Mouse (Mus musculus) megakaryocyte-erythroid progenitor cell, adult 5-6 weeks (primary cell): ENCODE measurements around the gene Rcbtb2. TPM values are rescaled to one million over a fixed set of nuclear protein-coding genes. Genes with fewer than 3 reads are reported as not detected.

Source experiments
- ATAC-seq: replicated peaks from 2 replicates; pipeline ENCODE4 v1.8.0; 2016; ENCODE audit warnings: mild to moderate bottlenecking, inconsistent platforms; ENCODE audit not compliant: severe bottlenecking, poor library complexity, low FRiP score, low TSS enrichment
- total RNA-seq, 2 experiments: library from RNA; stranded (forward) in 1 of 2; stranded (reverse) in 1 of 2; fragments of 200-1000, 215-1000 nt in 1 of 2; fragments of >200 nt in 1 of 2; fragmentation: Nextera tagmentation in 1 of 2; gene quantifications; 2 replicates each; pipeline ENCODE4 v1.2.3; 2014 to 2017

Gene Rcbtb2
- total RNA-seq, 2 experiments from 2014 or later = 20.5 to 26.2 TPM

- ATAC-seq = peak; percentile 80
Measured at GRCm38 (mm10) chr14:73176266-73176665, 53.4 kb downstream of the Rcbtb2 start.

DNA sequence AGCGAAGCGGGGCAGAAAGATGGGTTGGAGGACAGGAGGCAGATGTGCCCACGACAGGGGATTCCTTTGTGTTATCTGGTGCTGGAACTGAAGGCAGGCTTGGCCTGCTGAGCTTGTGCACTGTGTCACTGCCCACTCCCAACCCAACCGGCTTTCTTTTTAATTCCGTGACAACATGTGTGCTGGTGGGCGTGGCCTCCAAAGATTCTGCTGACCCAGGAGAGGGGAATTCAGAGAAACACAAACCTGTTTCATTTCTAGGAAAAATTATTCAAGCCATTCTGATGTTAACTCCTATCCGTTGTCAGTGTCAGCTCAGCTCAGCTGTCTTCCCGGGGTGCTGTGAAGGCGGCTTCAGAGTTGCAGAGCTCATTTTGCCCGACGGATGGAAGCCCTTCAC is 55.1 kb downstream of the Rcbtb2 start:
- no peak for ATAC-seq

GRCm38 (mm10) chr14:73179221-73179681 is 56.4 kb downstream of the Rcbtb2 start:
- ATAC-seq = no peak

DNA sequence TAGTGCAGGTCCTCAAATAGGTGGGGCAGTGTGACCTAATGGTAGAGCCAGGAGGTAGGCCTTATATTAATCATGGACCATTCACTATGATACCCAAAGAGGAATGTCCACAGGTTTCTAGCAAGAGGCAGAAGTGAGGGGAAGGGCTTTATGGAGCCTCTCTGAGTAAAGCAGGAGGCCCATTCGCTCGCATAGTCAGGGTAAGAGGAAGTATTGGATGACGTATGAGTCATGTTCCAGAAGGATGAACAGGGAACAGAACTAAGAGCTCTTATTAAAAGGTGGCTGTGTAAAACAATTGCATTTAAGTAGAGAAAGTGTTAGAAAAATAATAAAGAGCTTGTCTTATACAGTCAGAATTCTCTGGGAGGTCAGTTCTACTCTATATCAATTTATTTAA is 57.8 kb downstream of the Rcbtb2 start:
- ATAC-seq = no peak

GRCm38 (mm10) chr14:73181144-73181543 is 58.3 kb downstream of the Rcbtb2 start:
- no peak for ATAC-seq

DNA sequence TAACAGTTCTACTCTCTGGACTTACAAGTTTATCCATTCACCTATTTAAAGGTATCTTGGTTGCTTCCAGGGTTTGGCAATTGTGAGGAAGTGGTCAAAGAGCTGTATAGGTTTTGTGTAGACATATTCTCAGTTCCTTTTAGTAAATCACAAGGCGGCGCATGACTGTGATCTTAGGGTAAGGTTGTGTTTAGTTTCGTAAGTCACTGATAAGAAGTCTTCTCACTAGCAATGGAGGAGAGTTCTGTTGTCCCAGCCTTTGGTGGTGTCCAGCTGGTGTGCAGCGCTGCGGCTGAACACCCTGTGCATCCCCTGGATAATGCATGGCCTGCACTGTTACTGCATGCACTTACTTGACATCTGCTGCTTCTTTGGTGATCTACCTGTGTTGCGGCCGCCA is 64.0 kb downstream of the Rcbtb2 start:
- no peak for ATAC-seq

- ATAC-seq = no peak
Measured at GRCm38 (mm10) chr14:73199058-73199457, 76.2 kb downstream of the Rcbtb2 start.

- ATAC-seq = no peak
Measured at GRCm38 (mm10) chr14:73201447-73201846, 78.6 kb downstream of the Rcbtb2 start.

GRCm38 (mm10) chr14:73204016-73204415 is 81.2 kb downstream of the Rcbtb2 start:
- ATAC-seq = no peak

DNA sequence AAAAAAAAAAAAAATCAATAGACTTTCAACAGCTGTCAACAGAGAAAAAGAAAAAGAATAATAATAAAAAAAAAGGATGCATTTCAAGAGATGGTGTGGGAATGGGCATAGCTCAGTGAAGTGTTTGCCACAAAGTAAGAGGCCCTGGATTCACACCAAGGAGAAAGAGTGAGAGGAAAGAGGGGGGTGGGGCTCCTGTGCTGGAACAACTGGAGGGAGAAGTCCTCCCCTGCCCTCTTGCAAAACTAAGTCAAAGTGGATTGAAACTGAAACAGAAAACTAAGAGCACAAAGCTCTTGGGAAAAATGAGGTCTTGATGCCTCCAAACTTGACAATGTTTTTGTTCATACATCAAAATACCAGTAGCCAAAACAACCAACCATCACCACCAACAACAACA is 86.4 kb downstream of the Rcbtb2 start:
- no peak for ATAC-seq

DNA sequence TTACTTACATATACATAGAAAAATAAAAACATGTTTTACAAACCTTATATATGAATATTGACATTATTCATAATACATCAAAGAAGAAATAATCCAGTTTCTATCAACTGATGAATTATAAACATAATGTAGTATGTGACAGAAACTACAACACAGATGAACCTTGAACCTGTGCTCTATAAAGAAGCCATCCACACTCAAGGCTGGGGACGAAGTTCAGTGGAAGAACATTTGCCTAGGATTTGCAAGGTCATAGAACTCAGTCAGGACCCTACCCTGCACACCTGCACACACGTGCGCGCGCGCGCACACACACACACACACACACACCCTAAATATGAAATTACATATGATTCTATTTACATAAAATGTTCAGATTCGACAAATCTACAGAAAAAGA is 87.4 kb downstream of the Rcbtb2 start:
- no peak for ATAC-seq

DNA sequence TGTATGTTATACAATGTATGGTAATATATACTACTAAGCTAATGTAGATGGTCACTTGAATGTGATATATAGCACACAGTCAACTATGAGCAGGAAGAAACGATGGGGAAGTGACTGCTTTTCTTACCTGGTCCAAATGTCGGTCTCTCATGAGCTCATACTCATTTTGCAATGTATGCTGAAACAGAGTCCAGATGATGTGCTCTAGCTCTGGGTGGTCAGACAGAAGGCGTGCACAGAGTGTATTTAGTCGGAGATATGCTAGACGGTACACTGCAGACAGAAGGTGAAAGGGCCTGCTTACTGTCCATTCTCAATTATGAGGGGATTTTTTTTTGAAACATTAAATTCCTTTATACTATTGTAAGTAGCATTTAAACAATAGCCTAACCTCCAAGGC is 88.6 kb downstream of the Rcbtb2 start:
- ATAC-seq = no peak

- ATAC-seq = no peak
Measured at GRCm38 (mm10) chr14:73217062-73217461, 94.2 kb downstream of the Rcbtb2 start.

- ATAC-seq = no peak
Measured at GRCm38 (mm10) chr14:73222316-73222970, 99.6 kb downstream of the Rcbtb2 start.

DNA sequence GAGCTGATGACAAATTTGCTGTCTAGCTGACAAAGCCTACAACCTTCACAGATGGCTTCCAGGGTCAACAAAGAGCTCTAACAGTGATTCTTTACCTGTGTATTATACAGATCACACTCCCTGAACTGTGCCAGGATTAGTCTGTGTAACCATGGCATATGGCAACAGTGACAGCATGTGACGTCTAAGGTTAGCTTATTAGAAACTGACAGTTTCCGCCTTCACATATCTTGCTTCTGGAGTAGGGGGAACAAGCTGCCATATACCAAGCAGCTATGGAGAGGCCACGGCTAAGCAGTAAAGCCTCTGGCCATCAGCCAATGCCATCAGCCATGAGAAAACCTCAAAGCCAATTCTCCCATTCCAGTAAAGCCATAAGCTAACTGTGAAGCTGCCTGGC is 103.5 kb downstream of the Rcbtb2 start:
- ATAC-seq = no peak

GRCm38 (mm10) chr14:73226849-73227248 is 104.0 kb downstream of the Rcbtb2 start:
- ATAC-seq = no peak

- ATAC-seq = no peak
Measured at GRCm38 (mm10) chr14:73231286-73231982, 108.6 kb downstream of the Rcbtb2 start.

- peak; percentile 46 for ATAC-seq
Measured at GRCm38 (mm10) chr14:73234468-73235031, 111.7 kb downstream of the Rcbtb2 start.

- ATAC-seq = peak; percentile 45
Measured at GRCm38 (mm10) chr14:73237848-73238321, 115.0 kb downstream of the Rcbtb2 start, which contains the start of gene Lpar6. Lpar6 (plus strand) TSS chr14:73237895.

- ATAC-seq = peak; percentile 79
Measured at GRCm38 (mm10) chr14:73238498-73239250, 115.8 kb downstream of the Rcbtb2 start.
